Mouse (Mus musculus): ENCODE measurements around the gene A730061H03Rik. TPM values are rescaled to one million over a fixed set of nuclear protein-coding genes. Genes with fewer than 3 reads are reported as not detected.

A730061H03Rik gene
- total RNA-seq, 2 experiments from 2014 or later: not detected

- DNase-seq (ENCODE audit: low spot score in 2 of 2): no peak
Observed at GRCm38 (mm10) chr14:55551794-55552193, 8.4 kb downstream of the A730061H03Rik start.

GRCm38 (mm10) chr14:55551347-55551746, 8.9 kb downstream of the A730061H03Rik start:
- DNase-seq (ENCODE audit: low spot score in 2 of 2): no peak

GRCm38 (mm10) chr14:55550191-55550590, 10.0 kb downstream of the A730061H03Rik start:
- no peak for DNase-seq (ENCODE audit: low spot score in 2 of 2)

GRCm38 (mm10) chr14:55544334-55544733, 15.9 kb downstream of the A730061H03Rik start:
- no peak for DNase-seq (ENCODE audit: low spot score in 2 of 2)

- no peak for DNase-seq (ENCODE audit: low spot score in 2 of 2)
Observed at GRCm38 (mm10) chr14:55542268-55542667, 17.9 kb downstream of the A730061H03Rik start.

GRCm38 (mm10) chr14:55540787-55541321, 19.4 kb downstream of the A730061H03Rik start:
- peak; percentile 83 for DNase-seq (ENCODE audit: low spot score in 2 of 2)

GRCm38 (mm10) chr14:55540067-55540786, 20.0 kb downstream of the A730061H03Rik start, which contains the start of gene Pck2:
Gene Pck2, plus strand, starts transcription at chr14:55540266.
- DNase-seq (ENCODE audit: low spot score in 2 of 2): peak; percentile 69 to 75

- peak in 1 of 2 experiments; percentile 41 for DNase-seq (ENCODE audit: low spot score in 2 of 2)
Observed at GRCm38 (mm10) chr14:55536116-55536745, 24.0 kb downstream of the A730061H03Rik start.

- peak in 1 of 2 experiments; percentile 45 for DNase-seq (ENCODE audit: low spot score in 2 of 2)
Observed at GRCm38 (mm10) chr14:55527940-55528339, 32.3 kb downstream of the A730061H03Rik start.

- DNase-seq (ENCODE audit: low spot score in 2 of 2): no peak
Observed at GRCm38 (mm10) chr14:55526674-55527073, 33.5 kb downstream of the A730061H03Rik start.

- no peak for DNase-seq (ENCODE audit: low spot score in 2 of 2)
Observed at GRCm38 (mm10) chr14:55524785-55525184, 35.4 kb downstream of the A730061H03Rik start, which contains the start of gene Nrl. Gene Nrl, minus strand, starts transcription at chr14:55524981.

- no peak for DNase-seq (ENCODE audit: low spot score in 2 of 2)
Observed at GRCm38 (mm10) chr14:55524062-55524461, 36.1 kb downstream of the A730061H03Rik start.

- peak; percentile 35 to 52 for DNase-seq (ENCODE audit: low spot score in 2 of 2)
Observed at GRCm38 (mm10) chr14:55520451-55521361, 39.5 kb downstream of the A730061H03Rik start.

- DNase-seq (ENCODE audit: low spot score in 2 of 2): peak in 1 of 2 experiments; percentile 32
Observed at GRCm38 (mm10) chr14:55519604-55520003, 40.6 kb downstream of the A730061H03Rik start.

- DNase-seq (ENCODE audit: low spot score in 2 of 2): peak; percentile 62 to 84
Observed at GRCm38 (mm10) chr14:55518897-55519296, 41.3 kb downstream of the A730061H03Rik start.

GRCm38 (mm10) chr14:55515846-55516245, 44.4 kb downstream of the A730061H03Rik start:
- DNase-seq (ENCODE audit: low spot score in 2 of 2): no peak

GRCm38 (mm10) chr14:55513927-55514326, 46.3 kb downstream of the A730061H03Rik start:
- no peak for DNase-seq (ENCODE audit: low spot score in 2 of 2)

- peak; percentile 55 to 80 for DNase-seq (ENCODE audit: low spot score in 2 of 2)
Observed at GRCm38 (mm10) chr14:55511037-55511436, 49.2 kb downstream of the A730061H03Rik start.

- peak; percentile 54 to 65 for DNase-seq (ENCODE audit: low spot score in 2 of 2)
Observed at GRCm38 (mm10) chr14:55510125-55510731, 50.0 kb downstream of the A730061H03Rik start, which contains the start of gene Cpne6. Gene Cpne6, plus strand, starts transcription at chr14:55510445.
